Mouse (Mus musculus) heart, postnatal 0 days (tissue): ENCODE measurements at regions not wholly inside any gene's neighbourhood (a gene's known extent, or its start where the extent isn't known, plus 50 kb on each side); places are given as distances from the start of the nearest gene placed in this dataset.

ENCODE experiments used
- CTCF ChIP-seq: IDR thresholded peaks from 2 replicates; pipeline ENCODE4 v1.5.1; 2016; ENCODE audit warnings: antibody characterized with exemption, control low read depth, low read depth
- EP300 ChIP-seq: IDR thresholded peaks from 2 replicates; pipeline ENCODE4 v1.6.1; 2016; ENCODE audit warnings: antibody characterized with exemption, low read depth

- TF ChIP-seq CTCF (no peak), EP300 (no peak)
Observed at GRCm38 (mm10) chr14:102656235-102656634, 326.2 kb downstream of the Kctd12 start.
